Mouse (Mus musculus) kidney, adult 2 months (tissue): ENCODE results near the gene Pkp4. TPM values are rescaled to one million over a fixed set of nuclear protein-coding genes. Genes with fewer than 3 reads are reported as not detected.
A peak's percentile ranks its signal among the peaks of the same experiment; 100 is the strongest.

Experiments
- DNase-seq: peaks from one replicate; pipeline ENCODE4 v3.0.0; 2021
- H3K27ac ChIP-seq: fragments of 200-500 bp; 2 replicates; pipeline ENCODE4 v1.5.1; 2012; ENCODE audit warnings: low read depth, low read length, control low read depth, inconsistent platforms; ENCODE audit not compliant: insufficient read depth
- H3K27me3 ChIP-seq: fragments of 200-500 bp; replicated peaks from 2 replicates; pipeline ENCODE4 v1.6.1; 2012; ENCODE audit warnings: mild to moderate bottlenecking, moderate library complexity, low read length, inconsistent platforms; ENCODE audit not compliant: control insufficient read depth, insufficient read depth
- H3K36me3 ChIP-seq: fragments of 200-500 bp; 2 replicates; pipeline ENCODE4 v1.6.1; 2012; ENCODE audit warnings: mild to moderate bottlenecking, moderate library complexity, low read length, inconsistent platforms; ENCODE audit not compliant: control insufficient read depth, insufficient read depth
- H3K4me1 ChIP-seq: fragments of 200-500 bp; 2 replicates; pipeline ENCODE4 v1.6.1; 2011; ENCODE audit warnings: low read length; ENCODE audit not compliant: control insufficient read depth, insufficient read depth
- H3K4me3 ChIP-seq: fragments of 200-500 bp; 2 replicates; pipeline ENCODE4 v1.5.1; 2011; ENCODE audit warnings: mild to moderate bottlenecking, low read depth, low read length, control low read depth; ENCODE audit not compliant: insufficient read depth
- CTCF ChIP-seq: fragments of 200-500 bp; conservative IDR thresholded peaks from 2 replicates; pipeline ENCODE4 v1.5.1; 2011; ENCODE audit warnings: low read depth, mild to moderate bottlenecking, control low read depth, low read length, moderate library complexity, mixed read lengths; ENCODE audit not compliant: insufficient read depth, insufficient read length
- POLR2A ChIP-seq: fragments of 200-500 bp; IDR thresholded peaks from one replicate; pipeline ENCODE4 v1.6.1; 2011; ENCODE audit warnings: low read depth, low read length, control low read depth
- WGBS: fragments of 180-500 bp; shearing (Covaris S2); methylation state at CpG from one replicate; pipeline ENCODE4 v1.1.7; 2018; 5-methylcytosine and 5-hydroxymethylcytosine counted together
- polyA plus RNA-seq: library from polyadenylated mRNA; depleted of rRNA; stranded (reverse); fragments of >200 nt; gene quantifications from 2 replicates; pipeline ENCODE4 v1.2.3, GENCODE M21; 2012

The Pkp4 gene
- polyA plus RNA-seq, 1 experiment = 211 TPM

GRCm38 (mm10) chr2:59271835-59272234, 111.2 kb downstream of the Pkp4 start:
- 47% methylated on average over 8 of the region's 8 CpGs for WGBS
- TF ChIP-seq CTCF (no peak), POLR2A (no peak)
- no peak overlapping the region for H3K27ac ChIP-seq

GRCm38 (mm10) chr2:59272713-59273112, 112.1 kb downstream of the Pkp4 start:
- 51% methylated on average over 6 of the region's 6 CpGs for WGBS
- Histone ChIP-seq H3K4me3 (no peak overlapping the region), H3K36me3 (no peaks in the 10 kb centered on the region), H3K27ac (no peak overlapping the region), H3K27me3 (no peaks in the 10 kb centered on the region), H3K4me1 (no peaks in the 10 kb centered on the region)
- DNase-seq = no peak
- TF ChIP-seq CTCF = no peak
- no peak for TF ChIP-seq POLR2A

More at GRCm38 (mm10) chr2:59271835-59272234, 111.2 kb downstream of the Pkp4 start:
- H3K36me3 ChIP-seq = no peaks in the 10 kb centered on the region; the same call in 1 of the 2 replicates
- no peak overlapping the region for H3K4me3 ChIP-seq
- H3K27me3 ChIP-seq = no peaks in the 10 kb centered on the region
- H3K4me1 ChIP-seq = no peaks in the 10 kb centered on the region
- DNase-seq = no peak

GRCm38 (mm10) chr2:59280914-59281562, 120.4 kb downstream of the Pkp4 start:
- Histone ChIP-seq H3K27ac (no peak overlapping the region), H3K4me3 (no peak overlapping the region), H3K36me3 (no peaks in the 10 kb centered on the region), H3K4me1 (peaks cover 13% of the 10 kb centered on the region; the same call in 1 of the 2 replicates), H3K27me3 (no peaks in the 10 kb centered on the region)
- DNase-seq = no peak
- TF ChIP-seq POLR2A (no peak), CTCF (no peak)
- WGBS = 75% methylated on average over 7 of the region's 7 CpGs

- WGBS = 81% methylated on average over 6 of the region's 6 CpGs
- Histone ChIP-seq H3K4me1 (peaks cover 13% of the 10 kb centered on the region; the same call in 1 of the 2 replicates), H3K36me3 (no peaks in the 10 kb centered on the region), H3K4me3 (no peak overlapping the region), H3K27me3 (no peaks in the 10 kb centered on the region), H3K27ac (no peak overlapping the region)
- TF ChIP-seq POLR2A = no peak
- no peak for TF ChIP-seq CTCF
- no peak for DNase-seq
Measured at GRCm38 (mm10) chr2:59282966-59283365, 122.3 kb downstream of the Pkp4 start.

GRCm38 (mm10) chr2:59284216-59284615, 123.6 kb downstream of the Pkp4 start:
- Histone ChIP-seq H3K27me3 (no peaks in the 10 kb centered on the region), H3K4me3 (no peak overlapping the region), H3K4me1 (peaks cover 13% of the 10 kb centered on the region; the same call in 1 of the 2 replicates), H3K27ac (no peak overlapping the region), H3K36me3 (no peaks in the 10 kb centered on the region)
- 85% methylated on average over 5 of the region's 5 CpGs for WGBS
- no peak for DNase-seq
- no peak for TF ChIP-seq CTCF
- TF ChIP-seq POLR2A = no peak

DNA sequence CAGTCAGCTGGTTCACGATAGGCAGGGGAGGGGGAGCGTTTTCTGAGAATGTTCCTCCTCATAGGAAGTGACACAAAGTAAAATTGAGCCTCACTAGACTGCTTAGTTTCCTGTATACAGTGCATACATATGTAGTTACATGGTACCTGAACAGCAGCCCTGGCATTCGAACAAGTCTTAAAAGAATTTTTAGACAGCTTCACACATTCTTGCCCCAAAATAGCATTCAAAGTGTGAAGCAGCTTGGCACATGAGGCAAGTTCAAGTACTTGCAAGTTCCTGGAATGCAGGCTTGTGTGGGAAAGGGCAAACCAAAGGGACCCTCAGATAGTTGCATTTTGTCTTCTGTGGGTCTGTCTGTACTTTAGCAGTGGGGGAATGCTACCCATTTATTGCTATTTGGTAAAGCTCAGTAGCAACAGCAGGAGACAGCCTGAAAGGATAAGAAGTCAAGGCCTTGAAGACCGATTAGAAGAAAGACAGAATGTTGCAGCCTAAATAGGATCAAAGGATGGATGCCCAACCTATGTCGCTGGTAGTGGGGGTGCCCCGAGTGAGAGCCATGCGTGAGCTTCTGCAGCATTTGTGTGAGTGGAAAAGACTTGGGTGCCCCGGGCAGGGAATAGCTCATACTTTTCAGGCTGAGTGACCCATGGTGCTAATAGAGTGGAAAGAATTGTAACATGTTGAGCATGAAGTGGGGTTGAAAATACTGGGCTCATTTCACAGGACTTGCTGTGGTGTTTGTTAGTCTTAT, 124.3 kb downstream of the Pkp4 start:
- no peak for DNase-seq
- Histone ChIP-seq H3K27me3 (no peaks in the 10 kb centered on the region), H3K36me3 (no peaks in the 10 kb centered on the region), H3K4me3 (no peak overlapping the region), H3K4me1 (peaks cover 13% of the 10 kb centered on the region; the same call in 1 of the 2 replicates), H3K27ac (no peak overlapping the region)
- WGBS = 69% methylated on average over 8 of the region's 8 CpGs
- TF ChIP-seq CTCF = no peak
- no peak for TF ChIP-seq POLR2A

GRCm38 (mm10) chr2:59285581-59285980, 124.9 kb downstream of the Pkp4 start:
- Histone ChIP-seq H3K27ac (no peak overlapping the region), H3K27me3 (no peaks in the 10 kb centered on the region)
- WGBS = 15% methylated on average over 1 of the region's 1 CpGs

More at GRCm38 (mm10) chr2:59285581-59285980, 124.9 kb downstream of the Pkp4 start:
- no peak for TF ChIP-seq CTCF
- no peak for TF ChIP-seq POLR2A
- peaks cover 13% of the 10 kb centered on the region; the same call in 1 of the 2 replicates for H3K4me1 ChIP-seq
- H3K4me3 ChIP-seq = no peak overlapping the region
- no peaks in the 10 kb centered on the region for H3K36me3 ChIP-seq
- peak; percentile 63 for DNase-seq
